Mouse (Mus musculus) lung, postnatal 0 days (tissue): ENCODE results near the gene 1700069L16Rik. TPM values are rescaled to one million over a fixed set of nuclear protein-coding genes. Genes with fewer than 3 reads are reported as not detected.
A peak's percentile ranks its signal among the peaks of the same experiment; 100 is the strongest.

Experiments
- ATAC-seq: fragments of 200-750 bp; cut with Nextera tagmentation; 2 replicates; pipeline ENCODE4 v1.8.0; 2017; ENCODE audit warnings: moderate library complexity
- DNase-seq: peaks from one replicate; pipeline ENCODE4 v3.0.0-alpha.2; 2016; ENCODE audit warnings: low spot score
- H3K27ac ChIP-seq: fragments of 300-500 bp; sonication (generic); 2 replicates; pipeline ENCODE4 v1.5.1; 2014; ENCODE audit warnings: antibody characterized with exemption, mild to moderate bottlenecking, low read length, mixed read lengths
- H3K27me3 ChIP-seq: fragments of 300-500 bp; sonication (generic); replicated peaks from 2 replicates; pipeline ENCODE4 v1.6.1; 2014; ENCODE audit warnings: low read length, mixed read lengths; ENCODE audit not compliant: insufficient read depth
- H3K36me3 ChIP-seq: fragments of 300-500 bp; sonication (generic); 2 replicates; pipeline ENCODE4 v1.6.1; 2014; ENCODE audit warnings: low read length, mixed read lengths; ENCODE audit not compliant: insufficient read depth
- H3K4me1 ChIP-seq: fragments of 300-500 bp; sonication (generic); 2 replicates; pipeline ENCODE4 v1.6.1; 2014; ENCODE audit warnings: antibody characterized with exemption, low read depth, low read length, mixed read lengths; ENCODE audit not compliant: insufficient read depth
- H3K4me2 ChIP-seq: fragments of 300-500 bp; sonication (generic); replicated peaks from 2 replicates; pipeline ENCODE4 v1.6.1; 2014; ENCODE audit warnings: low read depth, mild to moderate bottlenecking, low read length, moderate library complexity, mixed read lengths
- H3K4me3 ChIP-seq: fragments of 300-500 bp; sonication (generic); 2 replicates; pipeline ENCODE4 v1.5.1; 2014; ENCODE audit warnings: low read depth, low read length
- H3K9ac ChIP-seq: fragments of 300-500 bp; sonication (generic); replicated peaks from 2 replicates; pipeline ENCODE4 v1.6.1; 2014; ENCODE audit warnings: low read depth, mild to moderate bottlenecking
- H3K9me3 ChIP-seq: fragments of 300-500 bp; sonication (generic); 2 replicates; pipeline ENCODE4 v1.6.1; 2016; ENCODE audit warnings: low read length, mixed read lengths
- CTCF ChIP-seq: IDR thresholded peaks from 2 replicates; pipeline ENCODE4 v1.5.1; 2016; ENCODE audit warnings: antibody characterized with exemption, mild to moderate bottlenecking
- EP300 ChIP-seq: IDR thresholded peaks from 2 replicates; pipeline ENCODE4 v1.6.1; 2016; ENCODE audit warnings: antibody characterized with exemption, mild to moderate bottlenecking, control low read depth
- WGBS: fragments of 180-500 bp; shearing (Covaris S2); extraction: QIAGEN DNeasy Blood & Tissue Kit; methylation state at CpG from one replicate; pipeline ENCODE4 v1.1.7; 2014; 5-methylcytosine and 5-hydroxymethylcytosine counted together
- polyA plus RNA-seq: library from polyadenylated mRNA; unstranded; fragments of >200 nt; fragmentation: Nextera tagmentation; extraction: Ambion mirVana; gene quantifications from 2 replicates; pipeline ENCODE4 v1.2.1, GENCODE M21; 2015

1700069L16Rik gene
- polyA plus RNA-seq, 1 experiment from 2014 or later, result not detected

DNA sequence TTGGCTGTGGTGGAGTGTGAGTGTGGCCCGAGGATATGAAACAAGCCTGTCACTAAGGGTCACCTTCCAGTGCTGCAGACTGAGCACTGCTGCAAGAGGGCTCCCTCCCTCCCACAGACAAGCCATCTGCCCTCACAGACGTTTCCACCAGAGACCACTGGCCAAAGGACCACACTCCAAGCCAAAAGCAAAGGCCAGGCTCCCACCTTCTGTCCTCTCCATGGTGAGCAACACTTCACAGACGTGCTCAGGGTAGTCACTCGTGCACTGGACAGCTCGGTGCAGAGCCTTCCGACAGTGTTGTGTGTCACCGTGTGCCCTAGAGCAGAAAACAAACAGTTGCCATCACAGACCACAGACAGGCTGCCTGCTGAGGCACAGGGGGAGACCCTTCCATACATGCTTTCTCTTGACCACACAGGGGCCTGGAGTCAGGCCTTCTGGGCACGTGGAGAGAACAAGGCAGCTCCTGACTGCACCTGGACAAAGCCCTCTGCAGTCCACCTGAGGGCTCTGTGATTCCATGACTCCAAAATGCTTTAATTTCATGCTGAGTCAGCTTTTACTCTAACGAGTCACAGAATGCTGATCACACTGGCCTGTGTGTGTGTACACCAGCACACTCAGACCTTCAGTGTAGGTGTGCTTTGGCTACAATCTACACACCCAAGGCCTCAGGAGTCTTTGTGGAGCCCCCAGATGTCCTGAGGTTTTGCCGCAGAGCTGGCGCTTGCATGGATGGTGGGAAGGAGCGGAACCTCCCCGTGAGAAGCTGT lies 24.2 kb upstream of the 1700069L16Rik start:
- Histone ChIP-seq H3K27me3 (no peaks in the 10 kb centered on the region), H3K4me2 (no peak overlapping the region), H3K27ac (no peak overlapping the region), H3K36me3 (peaks cover 58% of the 10 kb centered on the region), H3K9ac (no peak overlapping the region), H3K9me3 (no peaks in the 10 kb centered on the region), H3K4me1 (no peaks in the 10 kb centered on the region), H3K4me3 (no peak overlapping the region)
- no peak for ATAC-seq
- TF ChIP-seq CTCF (no peak), EP300 (no peak)
- DNase-seq, result no peak
- WGBS, result 92% methylated on average over 13 of the region's 13 CpGs

- no peak for ATAC-seq
- no peaks in the 10 kb centered on the region for H3K9me3 ChIP-seq
- H3K27me3 ChIP-seq, result no peaks in the 10 kb centered on the region
- H3K36me3 ChIP-seq, result peaks cover 66% of the 10 kb centered on the region
- H3K27ac ChIP-seq, result no peak overlapping the region
- no peak overlapping the region for H3K9ac ChIP-seq
- no peaks in the 10 kb centered on the region for H3K4me1 ChIP-seq
- no peak overlapping the region for H3K4me3 ChIP-seq
- no peak overlapping the region for H3K4me2 ChIP-seq
- TF ChIP-seq CTCF (peak; percentile 39), EP300 (no peak)
- 92% methylated on average over 5 of the region's 5 CpGs for WGBS
- DNase-seq, result no peak
Measured at GRCm38 (mm10) chr5:113747629-113748028, 23.1 kb upstream of the 1700069L16Rik start.

GRCm38 (mm10) chr5:113737607-113738237 lies 13.2 kb upstream of the 1700069L16Rik start:
- Histone ChIP-seq H3K27ac (no peak overlapping the region), H3K4me3 (no peak overlapping the region), H3K9me3 (no peaks in the 10 kb centered on the region), H3K9ac (no peak overlapping the region), H3K4me1 (peaks cover 3% of the 10 kb centered on the region; the same call in 1 of the 2 replicates), H3K4me2 (no peak overlapping the region), H3K36me3 (peaks cover 15% of the 10 kb centered on the region; the same call in 1 of the 2 replicates), H3K27me3 (no peaks in the 10 kb centered on the region)
- no peak for ATAC-seq
- 78% methylated on average over 11 of the region's 11 CpGs for WGBS
- DNase-seq, result no peak
- TF ChIP-seq EP300 (no peak), CTCF (no peak)

DNA sequence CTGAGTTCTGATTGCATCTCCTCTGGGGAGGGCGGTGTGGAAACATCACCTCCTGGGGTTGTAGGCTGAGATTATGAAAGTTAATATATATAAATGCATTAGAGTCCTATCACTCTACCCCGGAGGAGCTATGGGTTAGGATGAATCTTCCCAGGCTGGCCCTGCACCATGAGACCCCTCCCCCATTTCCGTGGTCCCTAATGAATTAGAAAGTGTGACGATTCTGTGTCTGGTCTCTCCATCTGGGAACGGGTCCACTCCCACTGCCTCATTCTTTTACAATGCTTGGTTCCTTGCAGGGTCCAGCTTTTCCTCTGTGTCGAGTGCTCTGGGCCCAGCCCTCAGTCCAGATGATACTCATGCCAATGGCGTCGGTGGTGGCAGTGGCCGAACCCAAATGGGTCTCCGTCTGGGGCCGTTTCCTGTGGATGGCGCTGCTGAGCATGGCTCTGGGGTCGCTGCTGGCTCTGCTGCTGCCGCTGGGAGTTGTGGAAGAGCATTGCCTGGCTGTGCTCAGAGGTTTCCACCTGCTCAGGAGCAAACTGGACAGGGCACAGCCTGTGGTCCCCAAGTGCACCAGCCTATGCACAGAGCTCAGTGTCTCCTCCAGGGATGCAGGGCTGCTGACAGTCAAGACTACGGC lies 12.1 kb upstream of the 1700069L16Rik start:
- Histone ChIP-seq H3K27ac (peak overlapping the region; percentile 92; the same call in 1 of the 2 replicates), H3K4me1 (peaks cover 3% of the 10 kb centered on the region; the same call in 1 of the 2 replicates), H3K36me3 (0 out of 2 replicates have a peak, but pooled peaks cover 10% of the 10 kb centered on the region), H3K4me2 (peak overlapping the region; percentile 63), H3K4me3 (peak overlapping the region; percentile 73), H3K27me3 (no peaks in the 10 kb centered on the region), H3K9ac (peak overlapping the region; percentile 58; the same call in 1 of the 2 replicates), H3K9me3 (no peaks in the 10 kb centered on the region)
- DNase-seq (no peak), ATAC-seq (no peak)
- WGBS, result 32% methylated on average over 15 of the region's 15 CpGs
- no peak for TF ChIP-seq EP300
- peak; percentile 27; the same call in 1 of the 2 replicates for TF ChIP-seq CTCF

- Histone ChIP-seq H3K27me3 (no peaks in the 10 kb centered on the region), H3K4me2 (peak overlapping the region; percentile 63), H3K36me3 (0 out of 2 replicates have a peak, but pooled peaks cover 10% of the 10 kb centered on the region), H3K9me3 (no peaks in the 10 kb centered on the region), H3K4me3 (peak overlapping the region; percentile 73), H3K9ac (peak overlapping the region; percentile 58), H3K4me1 (peaks cover 3% of the 10 kb centered on the region; the same call in 1 of the 2 replicates), H3K27ac (peak overlapping the region; percentile 92)
- TF ChIP-seq CTCF (no peak), EP300 (no peak)
- ATAC-seq, result no peak; the same call in 1 of the 2 replicates
- DNase-seq, result no peak
- 3% methylated on average over 10 of the region's 10 CpGs for WGBS
Measured at GRCm38 (mm10) chr5:113736113-113736502, 11.5 kb upstream of the 1700069L16Rik start.
